Mouse (Mus musculus) forebrain, embryonic 15.5 days (tissue): ENCODE measurements at regions not wholly inside any gene's neighbourhood (a gene's known extent, or its start where the extent isn't known, plus 50 kb on each side); places are given as distances from the start of the nearest gene placed in this dataset.

Source experiments
- ATAC-seq: fragments of 200-750 bp; cut with Nextera tagmentation; replicated peaks from 2 replicates; pipeline ENCODE4 v1.8.0; 2017; ENCODE audit warnings: mild to moderate bottlenecking, moderate TSS enrichment, moderate library complexity
- H3K27ac ChIP-seq: fragments of 300-500 bp; sonication (generic); replicated peaks from 2 replicates; pipeline ENCODE4 v1.5.1; 2015; ENCODE audit warnings: mild to moderate bottlenecking, inconsistent platforms
- H3K27me3 ChIP-seq: fragments of 300-500 bp; sonication (generic); 2 replicates; pipeline ENCODE4 v1.6.1; 2015; ENCODE audit warnings: inconsistent platforms
- H3K36me3 ChIP-seq: fragments of 300-500 bp; sonication (generic); 2 replicates; pipeline ENCODE4 v1.6.1; 2015; ENCODE audit warnings: mild to moderate bottlenecking, inconsistent platforms
- H3K4me1 ChIP-seq: fragments of 300-500 bp; sonication (generic); 2 replicates; pipeline ENCODE4 v1.6.1; 2015; ENCODE audit warnings: inconsistent platforms
- H3K4me2 ChIP-seq: fragments of 300-500 bp; sonication (generic); replicated peaks from 2 replicates; pipeline ENCODE4 v1.6.1; 2015; ENCODE audit warnings: mild to moderate bottlenecking, inconsistent platforms
- H3K4me3 ChIP-seq: fragments of 300-500 bp; sonication (generic); 2 replicates; pipeline ENCODE4 v1.5.1; 2015; ENCODE audit warnings: mild to moderate bottlenecking, inconsistent platforms
- H3K9ac ChIP-seq: fragments of 300-500 bp; sonication (generic); replicated peaks from 2 replicates; pipeline ENCODE4 v1.6.1; 2015; ENCODE audit warnings: mild to moderate bottlenecking, inconsistent platforms
- H3K9me3 ChIP-seq: fragments of 300-500 bp; sonication (generic); 2 replicates; pipeline ENCODE4 v1.6.1; 2016; ENCODE audit warnings: inconsistent platforms
- WGBS: fragments of 180-500 bp; shearing (Covaris S2); methylation state at CpG from one replicate; pipeline ENCODE4 v1.1.7; 2015; ENCODE audit warnings: mixed read lengths; 5-methylcytosine and 5-hydroxymethylcytosine counted together

DNA sequence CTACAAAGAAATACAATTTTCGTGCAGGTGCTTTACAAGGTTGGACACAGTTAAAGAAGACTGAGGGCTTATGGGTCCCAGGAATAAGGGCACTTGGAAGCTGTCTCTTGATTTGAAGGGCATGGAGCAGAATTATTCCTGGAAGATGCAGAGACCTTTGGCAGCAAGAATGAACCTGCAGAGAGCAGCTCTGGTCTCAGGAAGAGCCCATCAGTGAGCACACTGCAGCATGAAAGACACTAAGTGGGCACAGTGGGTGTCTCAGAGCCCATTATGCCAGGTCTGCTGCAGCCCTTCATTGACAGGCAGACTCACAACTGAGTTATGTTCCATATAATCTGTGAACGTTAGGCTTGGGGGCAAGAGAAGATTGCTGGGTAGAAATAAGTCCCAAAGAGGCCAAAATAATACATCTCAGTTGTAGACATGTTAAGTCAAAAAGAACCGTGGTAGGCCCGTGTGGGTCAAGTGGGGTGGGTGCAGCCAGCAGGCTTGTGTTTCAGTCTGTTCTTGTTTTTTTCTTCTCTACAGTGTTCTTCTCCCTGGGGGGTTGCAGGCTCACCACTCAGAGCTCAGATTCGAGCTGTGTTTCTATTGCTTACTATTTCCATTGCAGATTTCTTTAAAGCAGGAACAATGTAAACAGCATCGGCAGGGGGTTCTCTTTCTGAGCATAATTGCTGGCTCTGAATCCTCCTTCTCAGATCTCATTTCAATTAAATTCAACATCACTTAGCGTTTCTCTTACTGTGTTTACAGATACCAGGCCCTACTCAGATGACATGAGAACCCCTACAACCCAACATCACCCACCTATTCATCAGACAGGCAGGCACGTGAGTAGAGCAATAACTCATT is 347.1 kb downstream of the Med10 start:
- WGBS = 17% methylated on average over 8 of the region's 8 CpGs
- ATAC-seq = peak; percentile 58
- Histone ChIP-seq H3K9me3 (no peaks in the 10 kb centered on the region), H3K27ac (peak overlapping the region; percentile 27; the same call in 1 of the 2 replicates), H3K36me3 (no peaks in the 10 kb centered on the region), H3K27me3 (no peaks in the 10 kb centered on the region), H3K4me2 (no peak overlapping the region), H3K4me3 (no peak overlapping the region), H3K9ac (no peak overlapping the region), H3K4me1 (peaks cover 18% of the 10 kb centered on the region)

DNA sequence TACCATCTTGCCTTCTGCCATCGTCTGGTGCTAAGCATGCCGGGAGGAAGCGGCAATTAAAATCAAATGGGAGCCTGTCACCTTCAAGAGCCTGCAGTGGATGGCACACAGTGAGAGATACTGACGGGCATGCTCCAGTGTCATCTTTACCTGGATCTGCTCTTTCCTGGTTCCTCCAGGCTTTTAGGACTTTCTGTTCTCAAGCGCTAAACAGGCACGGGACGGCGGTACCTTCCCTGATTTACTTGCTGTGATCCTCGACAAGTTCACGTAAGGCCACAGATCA is 347.6 kb downstream of the Med10 start:
- Histone ChIP-seq H3K9me3 (no peaks in the 10 kb centered on the region), H3K4me2 (no peak overlapping the region), H3K4me3 (no peak overlapping the region), H3K36me3 (no peaks in the 10 kb centered on the region), H3K27me3 (no peaks in the 10 kb centered on the region), H3K27ac (peak overlapping the region; percentile 27; the same call in 1 of the 2 replicates), H3K9ac (no peak overlapping the region), H3K4me1 (peaks cover 20% of the 10 kb centered on the region)
- 40% methylated on average over 10 of the region's 10 CpGs for WGBS
- ATAC-seq = no peak; the same call in 1 of the 2 replicates

DNA sequence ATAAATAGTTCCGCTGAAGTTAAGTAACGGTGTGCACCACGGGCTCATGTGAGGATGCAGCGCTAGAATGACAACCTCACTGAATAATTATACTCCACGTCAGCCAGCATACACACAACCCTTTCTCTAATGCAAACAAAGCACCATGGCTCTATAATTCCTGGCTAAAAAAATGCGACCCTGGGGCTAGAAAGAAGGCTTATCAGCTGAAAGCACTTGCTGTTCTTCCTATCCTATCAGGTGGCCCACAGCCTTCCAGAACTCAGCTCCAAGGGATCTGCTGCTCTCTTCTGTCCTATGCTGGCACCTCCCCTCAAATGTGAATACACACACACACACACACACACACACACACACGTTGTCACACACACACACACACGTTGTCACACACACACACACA is 350.9 kb downstream of the Med10 start:
- no peaks in the 10 kb centered on the region for H3K9me3 ChIP-seq
- WGBS = 62% methylated on average over 8 of the region's 8 CpGs
- H3K4me1 ChIP-seq = peaks cover 40% of the 10 kb centered on the region
- H3K36me3 ChIP-seq = no peaks in the 10 kb centered on the region
- H3K4me3 ChIP-seq = no peak overlapping the region
- no peak overlapping the region for H3K9ac ChIP-seq
- no peaks in the 10 kb centered on the region for H3K27me3 ChIP-seq
- H3K4me2 ChIP-seq = no peak overlapping the region
- no peak overlapping the region for H3K27ac ChIP-seq
- ATAC-seq = no peak

DNA sequence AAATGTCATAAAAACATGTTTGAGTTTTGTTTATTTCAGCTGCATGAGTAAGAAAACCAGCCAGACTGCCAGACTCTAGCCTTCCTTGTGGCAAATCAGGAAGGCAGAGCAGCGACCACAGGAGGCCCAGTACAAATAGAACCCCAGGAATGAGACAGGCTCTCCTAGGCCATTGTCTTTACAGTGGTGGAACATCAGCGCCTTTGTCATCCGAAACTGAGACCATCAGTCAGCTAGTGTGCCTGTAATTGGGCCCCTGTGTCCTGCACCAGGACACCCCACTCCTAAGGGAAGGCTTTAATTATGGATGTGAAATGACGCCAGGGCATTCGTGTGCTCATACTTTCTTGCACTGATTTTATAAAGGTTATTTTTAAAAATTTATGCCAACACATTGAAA is 353.4 kb downstream of the Med10 start:
- H3K27me3 ChIP-seq = no peaks in the 10 kb centered on the region
- 36% methylated on average over 5 of the region's 5 CpGs for WGBS
- no peak overlapping the region for H3K4me2 ChIP-seq
- H3K27ac ChIP-seq = no peak overlapping the region
- no peak overlapping the region for H3K9ac ChIP-seq
- H3K4me3 ChIP-seq = no peak overlapping the region
- ATAC-seq = no peak
- peaks cover 38% of the 10 kb centered on the region for H3K4me1 ChIP-seq
- H3K36me3 ChIP-seq = no peaks in the 10 kb centered on the region
- H3K9me3 ChIP-seq = no peaks in the 10 kb centered on the region

DNA sequence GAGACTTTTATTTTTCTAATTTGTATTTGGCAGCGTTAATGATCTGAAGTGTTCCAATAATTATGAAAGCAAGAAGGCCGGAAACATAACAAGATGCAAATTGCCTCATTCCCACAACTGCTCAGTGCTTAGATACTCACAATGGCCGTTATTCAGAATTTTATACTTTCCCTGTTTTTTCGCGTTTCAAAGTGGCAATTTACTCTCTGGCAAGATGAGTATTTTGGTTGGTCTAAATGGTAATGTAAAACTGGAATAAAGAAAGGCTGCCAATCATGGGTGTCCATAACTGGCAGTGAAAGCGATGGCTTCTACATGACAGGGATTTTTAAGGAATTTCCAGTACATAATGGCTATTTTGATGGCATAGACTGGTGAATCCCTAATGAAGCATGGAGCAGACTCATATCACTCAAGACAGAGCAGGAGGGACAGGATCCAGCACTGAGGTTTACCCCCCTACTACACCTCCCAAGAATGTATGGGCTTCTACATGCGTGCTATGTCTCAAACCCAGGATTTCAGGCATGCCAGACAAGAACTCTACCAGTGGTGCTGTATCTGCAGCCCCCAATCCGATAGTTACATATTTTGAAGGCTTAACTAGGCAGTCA is 354.9 kb downstream of the Med10 start:
- Histone ChIP-seq H3K27ac (peak overlapping the region; percentile 68), H3K4me1 (peaks cover 40% of the 10 kb centered on the region)
- 36% methylated on average over 8 of the region's 8 CpGs for WGBS

DNA sequence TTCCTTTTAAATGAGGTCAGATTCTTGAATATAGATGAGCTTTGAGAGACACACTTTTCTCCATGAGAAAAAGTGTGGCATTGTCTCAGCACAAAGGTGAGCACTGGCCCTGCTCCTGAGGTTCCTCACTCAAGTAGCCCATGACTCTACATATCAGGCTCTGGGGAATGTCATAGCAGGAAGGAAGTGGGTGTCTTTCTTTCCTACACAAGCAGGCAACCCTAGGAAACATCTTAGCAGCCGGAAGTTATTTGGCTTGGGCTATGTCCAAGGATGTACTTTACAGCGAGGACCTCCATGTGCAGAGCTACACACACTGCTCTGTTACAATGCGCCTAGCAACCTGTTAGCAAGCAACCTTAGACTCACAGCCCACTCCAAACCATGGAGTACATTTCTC is 356.9 kb downstream of the Med10 start:
- H3K4me3 ChIP-seq = no peak overlapping the region
- no peaks in the 10 kb centered on the region for H3K27me3 ChIP-seq
- no peak overlapping the region for H3K4me2 ChIP-seq
- peaks cover 35% of the 10 kb centered on the region for H3K4me1 ChIP-seq
- 77% methylated on average over 3 of the region's 3 CpGs for WGBS
- H3K27ac ChIP-seq = peak overlapping the region; percentile 9
- no peak; the same call in 1 of the 2 replicates for ATAC-seq
- no peaks in the 10 kb centered on the region for H3K36me3 ChIP-seq
- no peaks in the 10 kb centered on the region for H3K9me3 ChIP-seq
- no peak overlapping the region for H3K9ac ChIP-seq

More for the DNA sequence above, 354.9 kb downstream of the Med10 start:
- H3K9ac ChIP-seq = no peak overlapping the region
- H3K9me3 ChIP-seq = no peaks in the 10 kb centered on the region
- H3K4me2 ChIP-seq = no peak overlapping the region
- H3K36me3 ChIP-seq = no peaks in the 10 kb centered on the region
- H3K4me3 ChIP-seq = no peak overlapping the region
- peak; percentile 70 for ATAC-seq
- no peaks in the 10 kb centered on the region for H3K27me3 ChIP-seq

DNA sequence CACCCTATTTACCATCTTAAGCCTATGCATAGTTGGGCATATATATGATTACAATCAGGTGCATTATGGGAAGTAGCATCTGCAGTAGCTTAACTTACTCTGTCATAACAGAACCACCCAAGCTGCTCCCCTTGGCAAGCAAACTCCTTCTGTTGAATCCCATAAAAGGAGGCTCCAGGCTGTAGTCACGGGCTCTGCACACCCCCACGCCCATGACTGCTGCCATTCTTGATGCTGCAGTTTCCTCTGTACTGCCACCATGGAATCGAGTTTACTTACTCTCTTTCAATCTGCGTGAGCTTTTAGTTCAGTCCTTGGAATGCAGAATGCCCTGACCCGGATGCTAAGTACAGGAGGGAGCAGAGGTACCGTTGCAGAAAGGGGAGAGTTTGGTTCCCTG is 357.4 kb downstream of the Med10 start:
- Histone ChIP-seq H3K9ac (no peak overlapping the region), H3K36me3 (no peaks in the 10 kb centered on the region), H3K4me1 (peaks cover 35% of the 10 kb centered on the region), H3K27ac (peak overlapping the region; percentile 38), H3K27me3 (no peaks in the 10 kb centered on the region), H3K9me3 (no peaks in the 10 kb centered on the region), H3K4me3 (peak overlapping the region; percentile 4; the same call in 1 of the 2 replicates), H3K4me2 (no peak overlapping the region)
- WGBS = 60% methylated on average over 6 of the region's 6 CpGs
- ATAC-seq = peak; percentile 75

DNA sequence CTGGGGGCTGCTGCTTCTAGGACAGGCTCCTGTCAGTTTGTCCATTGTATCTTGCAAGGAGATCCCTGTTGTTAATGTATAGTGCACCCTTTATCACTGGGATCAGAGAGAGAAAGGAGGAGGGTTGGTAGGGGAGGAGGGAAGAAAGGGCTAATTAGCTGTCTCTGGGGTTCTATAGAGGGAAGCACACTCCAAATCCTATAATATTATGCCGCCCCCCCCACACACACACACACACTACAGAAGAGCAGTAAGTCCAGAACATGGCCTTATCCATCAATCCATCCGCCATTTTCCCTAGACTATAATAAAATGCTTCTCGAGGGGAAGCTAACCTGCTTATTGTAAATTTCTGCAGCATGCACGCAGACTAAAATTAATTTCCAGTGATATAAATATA is 359.9 kb downstream of the Med10 start:
- Histone ChIP-seq H3K4me1 (peaks cover 28% of the 10 kb centered on the region), H3K4me3 (no peak overlapping the region), H3K9me3 (no peaks in the 10 kb centered on the region), H3K4me2 (no peak overlapping the region), H3K27me3 (no peaks in the 10 kb centered on the region), H3K36me3 (no peaks in the 10 kb centered on the region), H3K27ac (no peak overlapping the region), H3K9ac (no peak overlapping the region)
- WGBS = 90% methylated on average over 4 of the region's 4 CpGs
- no peak for ATAC-seq

DNA sequence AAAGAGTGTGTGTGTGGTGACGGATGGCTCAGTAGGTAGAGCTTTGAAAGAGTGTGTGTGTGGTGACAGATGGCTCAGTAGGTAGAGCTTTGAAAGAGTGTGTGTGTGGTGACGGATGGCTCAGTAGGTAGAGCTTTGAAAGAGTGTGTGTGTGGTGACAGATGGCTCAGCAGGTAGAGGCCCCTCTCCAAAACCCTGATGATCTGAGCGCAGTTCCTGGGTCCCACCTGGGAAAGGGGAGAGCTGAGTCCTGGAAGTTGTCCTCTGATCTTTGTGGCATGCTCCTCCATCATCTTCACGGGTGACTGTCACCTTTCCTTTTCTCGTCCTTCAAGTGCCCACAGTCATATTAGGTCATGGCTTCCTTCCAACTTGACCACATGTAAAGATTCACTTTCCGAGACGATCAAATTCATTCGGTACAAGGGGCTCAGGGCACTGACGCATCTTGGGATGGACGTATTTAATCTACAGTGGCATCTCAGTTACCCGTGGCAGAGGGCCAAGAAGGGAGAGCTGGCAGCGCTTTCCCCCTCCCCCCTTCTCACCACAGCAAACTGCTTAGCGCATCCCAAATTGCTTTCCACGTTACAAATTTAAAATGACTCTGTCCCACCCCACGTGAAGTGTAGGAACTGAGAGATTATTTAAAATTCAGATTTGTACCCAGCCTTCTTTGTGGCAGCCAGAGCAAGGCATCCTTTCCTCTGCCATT is 363.5 kb downstream of the Med10 start:
- no peaks in the 10 kb centered on the region for H3K36me3 ChIP-seq
- no peaks in the 10 kb centered on the region for H3K9me3 ChIP-seq
- no peak overlapping the region for H3K4me3 ChIP-seq
- peaks cover 14% of the 10 kb centered on the region for H3K4me1 ChIP-seq
- H3K9ac ChIP-seq = no peak overlapping the region
- H3K4me2 ChIP-seq = 0 out of 2 replicates have a peak overlapping the region, but pooled peaks have one; percentile 0
- ATAC-seq = peak; percentile 82
- H3K27ac ChIP-seq = peak overlapping the region; percentile 64
- H3K27me3 ChIP-seq = no peaks in the 10 kb centered on the region
- WGBS = 44% methylated on average over 15 of the region's 15 CpGs

DNA sequence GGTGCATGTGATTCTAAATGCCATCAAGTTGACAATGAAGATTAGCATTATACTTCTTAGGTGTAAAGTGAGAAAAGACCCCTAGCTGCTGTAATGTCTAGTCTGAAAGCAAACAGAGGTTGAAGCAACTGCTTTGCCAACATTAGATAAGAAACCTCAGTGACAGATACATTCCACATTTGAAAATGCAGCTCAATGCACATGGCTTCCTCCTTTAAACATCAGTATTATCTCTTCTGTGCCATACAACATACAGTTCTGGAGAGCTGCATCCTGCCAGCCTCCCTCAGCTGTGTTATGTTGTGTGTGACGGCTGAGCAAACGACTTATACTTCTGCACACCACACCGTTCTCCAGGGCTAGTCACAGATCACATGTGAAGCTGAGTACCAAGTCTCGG is 365.6 kb downstream of the Med10 start:
- Histone ChIP-seq H3K27me3 (no peaks in the 10 kb centered on the region), H3K4me3 (no peak overlapping the region), H3K27ac (no peak overlapping the region), H3K4me1 (peaks cover 12% of the 10 kb centered on the region), H3K9me3 (no peaks in the 10 kb centered on the region), H3K36me3 (no peaks in the 10 kb centered on the region), H3K9ac (no peak overlapping the region), H3K4me2 (no peak overlapping the region)
- WGBS = 82% methylated on average over 4 of the region's 4 CpGs
- no peak for ATAC-seq

DNA sequence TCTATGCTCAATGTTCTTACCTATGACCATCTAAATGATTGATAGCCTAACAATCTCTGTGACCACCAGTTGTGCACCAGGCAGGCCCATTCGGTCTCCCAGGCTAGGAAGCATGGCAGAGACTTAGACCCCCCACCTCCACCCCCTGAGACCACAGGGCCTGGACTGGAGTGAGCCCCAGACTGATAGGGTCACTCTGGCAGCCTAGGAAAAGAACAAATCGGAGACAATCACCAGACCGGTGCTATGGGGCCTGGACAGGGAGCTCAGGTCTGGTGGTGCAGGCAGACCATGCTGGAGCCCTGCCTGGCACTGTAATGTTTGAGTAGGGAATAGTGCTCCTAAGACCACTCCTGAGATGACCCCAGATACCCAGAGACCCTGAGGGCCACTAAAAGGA is 366.7 kb downstream of the Med10 start:
- H3K4me2 ChIP-seq = no peak overlapping the region
- peaks cover 12% of the 10 kb centered on the region for H3K4me1 ChIP-seq
- H3K27me3 ChIP-seq = no peaks in the 10 kb centered on the region
- ATAC-seq = no peak
- no peak overlapping the region for H3K4me3 ChIP-seq
- H3K36me3 ChIP-seq = no peaks in the 10 kb centered on the region
- no peaks in the 10 kb centered on the region for H3K9me3 ChIP-seq
- no peak overlapping the region for H3K27ac ChIP-seq
- no peak overlapping the region for H3K9ac ChIP-seq
- 95% methylated on average over 3 of the region's 3 CpGs for WGBS

DNA sequence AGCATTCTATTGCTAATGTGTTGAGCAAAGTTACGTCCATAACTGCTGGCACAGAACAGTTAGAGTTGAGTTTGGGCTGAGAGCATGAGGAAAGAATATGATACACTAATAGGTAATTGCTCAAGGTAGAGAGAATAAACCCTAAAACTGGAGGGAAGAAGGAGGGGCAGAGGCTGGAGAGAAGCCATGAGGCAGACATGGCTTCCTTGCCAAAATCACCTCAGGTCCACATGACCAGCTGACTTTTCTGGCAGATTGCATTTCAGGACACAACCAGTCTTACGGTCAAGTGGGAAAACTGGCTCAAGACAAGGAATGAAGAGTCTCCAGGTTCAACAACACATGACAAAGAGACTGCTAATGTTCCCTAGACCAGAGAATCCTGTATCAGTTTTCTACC is 374.9 kb downstream of the Med10 start:
- no peaks in the 10 kb centered on the region for H3K36me3 ChIP-seq

More for the DNA sequence above, 374.9 kb downstream of the Med10 start:
- Histone ChIP-seq H3K27me3 (no peaks in the 10 kb centered on the region), H3K27ac (no peak overlapping the region), H3K4me3 (no peak overlapping the region), H3K9me3 (no peaks in the 10 kb centered on the region), H3K4me1 (peaks cover 8% of the 10 kb centered on the region), H3K4me2 (no peak overlapping the region), H3K9ac (no peak overlapping the region)
- 78% methylated on average over 2 of the region's 2 CpGs for WGBS
- ATAC-seq = no peak
